In genomic region chr2:150837781-150838180, GRCm38 (mm10) we compare ENCODE assay signal across 14 mouse cellular contexts.
"Had no signal": no experiment of that assay in that cellular context is flagged by ENCODE, and none has a peak within 500 bp of the region (broad histone marks: within the 10 kb centered on the region; RNA-seq: fewer than 3 reads in every experiment).

No protein-coding gene starts in this region.

- DNase-seq: kidney, adult 11 months; kidney, postnatal 10 days; kidney, postnatal 4 days; liver; liver, embryonic 13.5 days; liver, postnatal 0 days; lung, postnatal 14 days; right cerebral cortex, postnatal 25 days; thymus, postnatal 4 days had no signal

- H3K4me3 ChIP-seq: limb, embryonic 12.5 days; liver, embryonic 13.5 days; lung, embryonic 15.5 days; midbrain, embryonic 12.5 days had no signal

- ATAC-seq: liver, postnatal 0 days; midbrain, embryonic 16.5 days had no signal

- H3K9ac ChIP-seq: limb, embryonic 12.5 days; liver, embryonic 13.5 days; liver, postnatal 0 days; lung, embryonic 15.5 days; midbrain, embryonic 12.5 days had no signal

- H3K27me3 ChIP-seq: limb, embryonic 12.5 days; liver, embryonic 13.5 days; lung, embryonic 15.5 days; midbrain, embryonic 12.5 days had no signal

- H3K4me2 ChIP-seq: limb, embryonic 12.5 days; liver, embryonic 13.5 days; lung, embryonic 15.5 days; midbrain, embryonic 12.5 days had no signal

- H3K9me3 ChIP-seq: limb, embryonic 12.5 days; liver, embryonic 13.5 days; lung, embryonic 15.5 days; midbrain, embryonic 12.5 days had no signal

- H3K27ac ChIP-seq: limb, embryonic 12.5 days; liver, embryonic 13.5 days; lung, embryonic 15.5 days; midbrain, embryonic 12.5 days; stomach, postnatal 0 days had no signal

- H3K4me1 ChIP-seq: limb, embryonic 12.5 days; liver, embryonic 13.5 days; lung, embryonic 15.5 days; midbrain, embryonic 12.5 days had no signal
